Mouse (Mus musculus) brain, embryonic 14.5 days (tissue): ENCODE data around the gene Rspo4.

Experiments
- CTCF ChIP-seq: fragments of 200-500 bp; IDR thresholded peaks from 2 replicates; pipeline ENCODE4 v1.5.1; 2012; ENCODE audit warnings: inconsistent platforms, mild to moderate bottlenecking, moderate library complexity, borderline replicate concordance; ENCODE audit not compliant: insufficient read depth, insufficient read length; ENCODE audit errors: extremely low read depth
- POLR2A ChIP-seq: fragments of 200-500 bp; IDR thresholded peaks from 2 replicates; pipeline ENCODE4 v1.6.1; 2012; ENCODE audit warnings: mild to moderate bottlenecking, inconsistent platforms, borderline replicate concordance; ENCODE audit not compliant: poor library complexity, insufficient read depth, insufficient read length, severe bottlenecking; ENCODE audit errors: extremely low read depth

DNA sequence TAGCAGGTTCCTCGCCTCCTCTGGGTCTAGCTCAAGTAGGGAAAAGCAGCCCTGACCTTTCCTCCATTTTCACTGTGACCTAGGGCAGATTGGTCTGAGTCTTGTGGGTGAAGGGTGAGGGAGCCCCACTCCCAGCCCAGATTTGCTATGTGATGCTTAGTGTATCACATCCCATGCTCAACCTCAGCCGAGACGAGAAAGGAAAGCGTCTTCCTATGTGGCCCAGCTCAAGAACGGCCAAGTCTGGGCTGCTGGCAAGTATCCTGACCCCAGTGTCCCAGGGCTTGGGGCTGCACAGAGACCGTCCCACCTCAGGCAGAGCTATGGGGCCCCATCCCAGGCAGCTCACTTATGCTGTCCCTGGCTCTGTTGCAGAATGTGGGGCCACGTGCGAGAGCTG lies 25.5 kb downstream of the Rspo4 start:
- TF ChIP-seq POLR2A (no peak), CTCF (no peak)
